Mouse (Mus musculus) limb, embryonic 10.5 days (tissue): ENCODE measurements around the gene Epas1. TPM values are rescaled to one million over a fixed set of nuclear protein-coding genes. Genes with fewer than 3 reads are reported as not detected.

Experiments
- DNase-seq: peaks from one replicate; pipeline ENCODE4 v3.0.0-alpha.2; 2017; ENCODE audit warnings: low spot score
- H3K27ac ChIP-seq: fragments of 300-500 bp; sonication (generic); 2 replicates; pipeline ENCODE4 v1.5.1; 2016; ENCODE audit warnings: mild to moderate bottlenecking
- H3K27me3 ChIP-seq: fragments of 300-500 bp; sonication (generic); 2 replicates; pipeline ENCODE4 v1.6.1; 2016; ENCODE audit warnings: low read depth, mild to moderate bottlenecking; ENCODE audit not compliant: poor library complexity, severe bottlenecking
- H3K36me3 ChIP-seq: fragments of 300-500 bp; sonication (generic); 2 replicates; pipeline ENCODE4 v1.6.1; 2016; ENCODE audit warnings: mild to moderate bottlenecking, moderate library complexity
- H3K4me1 ChIP-seq: fragments of 300-500 bp; sonication (generic); 2 replicates; pipeline ENCODE4 v1.6.1; 2016
- H3K4me3 ChIP-seq: fragments of 300-500 bp; sonication (generic); 2 replicates; pipeline ENCODE4 v1.5.1; 2016; ENCODE audit warnings: mild to moderate bottlenecking, moderate library complexity
- H3K9me3 ChIP-seq: fragments of 300-500 bp; sonication (generic); replicated peaks from 2 replicates; pipeline ENCODE4 v1.6.1; 2016; ENCODE audit warnings: mild to moderate bottlenecking
- WGBS: fragments of 180-500 bp; shearing (Covaris S2); methylation state at CpG from one replicate; pipeline ENCODE4 v1.1.7; 2016; 5-methylcytosine and 5-hydroxymethylcytosine counted together
- polyA plus RNA-seq: library from polyadenylated mRNA; unstranded; fragments of >200 nt; fragmentation: Nextera tagmentation; extraction: Ambion mirVana; gene quantifications from 2 replicates; pipeline ENCODE4 v1.2.1, GENCODE M21; 2016

The Epas1 gene
- polyA plus RNA-seq, 1 experiment from 2014 or later = 2.9 TPM

DNA sequence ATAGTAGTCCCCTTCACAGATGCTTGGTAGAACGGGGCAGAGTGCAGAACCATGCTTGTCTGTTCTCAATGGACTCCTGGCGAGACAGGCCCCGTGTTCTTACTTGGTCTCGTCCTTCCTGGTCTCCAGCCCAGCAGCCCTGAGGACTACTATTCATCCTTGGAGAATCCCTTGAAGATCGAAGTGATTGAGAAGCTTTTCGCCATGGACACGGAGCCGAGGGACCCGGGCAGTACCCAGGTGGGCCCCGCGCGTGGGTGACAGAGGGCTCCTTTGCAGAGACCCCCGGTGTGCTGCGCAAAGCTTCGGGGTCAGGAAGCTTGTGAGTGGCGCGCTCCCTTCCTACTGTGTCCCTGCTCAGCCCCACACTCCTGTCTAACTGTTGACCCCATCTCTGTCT lies 72.9 kb downstream of the Epas1 start:
- 88% methylated on average over 17 of the region's 17 CpGs for WGBS
- H3K9me3 ChIP-seq = no peaks in the 10 kb centered on the region
- no peaks in the 10 kb centered on the region for H3K36me3 ChIP-seq
- H3K27me3 ChIP-seq = no peaks in the 10 kb centered on the region
- peaks cover 10% of the 10 kb centered on the region; the same call in 1 of the 2 replicates for H3K4me1 ChIP-seq
- H3K4me3 ChIP-seq = no peak overlapping the region
- peak; percentile 23 for DNase-seq
- H3K27ac ChIP-seq = no peak overlapping the region

DNA sequence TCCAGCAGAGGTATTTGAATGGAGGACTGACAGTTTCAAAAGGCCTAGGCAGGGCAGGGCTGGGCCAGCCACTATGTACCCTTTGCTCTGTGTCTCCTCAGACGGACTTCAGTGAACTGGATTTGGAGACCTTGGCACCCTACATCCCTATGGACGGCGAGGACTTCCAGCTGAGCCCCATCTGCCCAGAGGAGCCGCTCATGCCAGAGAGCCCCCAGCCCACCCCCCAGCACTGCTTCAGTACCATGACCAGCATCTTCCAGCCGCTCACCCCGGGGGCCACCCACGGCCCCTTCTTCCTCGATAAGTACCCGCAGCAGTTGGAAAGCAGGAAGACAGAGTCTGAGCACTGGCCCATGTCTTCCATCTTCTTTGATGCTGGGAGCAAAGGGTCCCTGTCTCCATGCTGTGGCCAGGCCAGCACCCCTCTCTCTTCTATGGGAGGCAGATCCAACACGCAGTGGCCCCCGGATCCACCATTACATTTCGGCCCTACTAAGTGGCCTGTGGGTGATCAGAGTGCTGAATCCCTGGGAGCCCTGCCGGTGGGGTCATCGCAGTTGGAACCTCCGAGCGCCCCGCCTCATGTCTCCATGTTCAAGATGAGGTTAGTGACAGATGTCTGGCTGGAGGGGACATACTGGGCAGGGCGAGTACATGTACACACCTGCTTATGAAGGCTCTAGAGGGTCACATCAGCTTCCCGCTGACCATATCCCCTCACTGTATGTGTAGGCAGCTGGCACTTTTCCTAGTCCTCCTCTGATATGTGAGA lies 74.1 kb downstream of the Epas1 start:
- Histone ChIP-seq H3K9me3 (no peaks in the 10 kb centered on the region), H3K4me1 (peaks cover 10% of the 10 kb centered on the region; the same call in 1 of the 2 replicates), H3K27me3 (no peaks in the 10 kb centered on the region), H3K36me3 (no peaks in the 10 kb centered on the region), H3K27ac (no peak overlapping the region), H3K4me3 (no peak overlapping the region)
- 96% methylated on average over 19 of the region's 19 CpGs for WGBS
- DNase-seq = peak; percentile 24

DNA sequence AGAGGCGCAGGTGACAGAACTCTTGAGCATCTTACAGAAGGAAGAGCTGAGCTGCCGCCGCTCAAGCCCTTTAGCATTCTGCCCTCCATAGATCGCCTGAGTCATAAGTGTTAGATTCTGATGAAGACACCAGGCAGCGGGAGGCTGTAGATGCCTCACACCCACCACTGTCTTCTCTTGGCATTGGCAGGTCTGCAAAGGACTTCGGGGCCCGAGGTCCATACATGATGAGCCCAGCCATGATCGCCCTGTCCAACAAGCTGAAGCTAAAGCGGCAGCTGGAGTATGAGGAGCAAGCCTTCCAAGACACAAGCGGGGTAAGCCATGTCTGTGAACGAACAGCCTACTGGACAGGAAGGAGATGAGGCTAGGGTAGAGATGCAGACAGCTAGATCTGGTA lies 75.0 kb downstream of the Epas1 start:
- peaks cover 6% of the 10 kb centered on the region; the same call in 1 of the 2 replicates for H3K4me1 ChIP-seq
- DNase-seq = peak; percentile 23

GRCm38 (mm10) chr17:86829383-86830175 lies 76.1 kb downstream of the Epas1 start:
- peak; percentile 27 for DNase-seq
- 91% methylated on average over 13 of the region's 13 CpGs for whole genome bisulfite sequencing
- Histone ChIP-seq H3K4me3 (no peak overlapping the region), H3K9me3 (no peaks in the 10 kb centered on the region), H3K36me3 (no peaks in the 10 kb centered on the region), H3K27me3 (no peaks in the 10 kb centered on the region), H3K4me1 (peaks cover 4% of the 10 kb centered on the region; the same call in 1 of the 2 replicates), H3K27ac (no peak overlapping the region)

More for the DNA sequence above, 75.0 kb downstream of the Epas1 start:
- 92% methylated on average over 11 of the region's 11 CpGs for WGBS
- no peaks in the 10 kb centered on the region for H3K36me3 ChIP-seq
- no peaks in the 10 kb centered on the region for H3K27me3 ChIP-seq
- H3K9me3 ChIP-seq = no peaks in the 10 kb centered on the region
- no peak overlapping the region for H3K27ac ChIP-seq
- no peak overlapping the region for H3K4me3 ChIP-seq

DNA sequence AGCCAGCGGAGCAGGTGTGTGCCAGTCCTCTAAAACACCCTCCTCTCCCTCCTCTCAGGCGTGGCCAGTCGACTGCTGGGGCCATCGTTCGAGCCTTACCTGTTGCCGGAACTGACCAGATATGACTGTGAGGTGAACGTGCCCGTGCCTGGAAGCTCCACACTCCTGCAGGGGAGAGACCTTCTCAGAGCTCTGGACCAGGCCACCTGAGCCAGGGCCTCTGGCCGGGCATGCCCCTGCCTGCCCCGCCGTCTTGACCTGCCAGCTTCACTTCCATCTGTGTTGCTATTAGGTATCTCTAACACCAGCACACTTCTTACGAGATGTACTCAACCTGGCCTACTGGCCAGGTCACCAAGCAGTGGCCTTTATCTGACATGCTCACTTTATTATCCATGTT lies 77.4 kb downstream of the Epas1 start:
- no peaks in the 10 kb centered on the region for H3K9me3 ChIP-seq
- no peaks in the 10 kb centered on the region for H3K36me3 ChIP-seq
- no peaks in the 10 kb centered on the region for H3K27me3 ChIP-seq
- no peak overlapping the region for H3K4me3 ChIP-seq
- WGBS = 84% methylated on average over 12 of the region's 12 CpGs
- peak; percentile 30 for DNase-seq
- H3K27ac ChIP-seq = no peak overlapping the region
- H3K4me1 ChIP-seq = peaks cover 4% of the 10 kb centered on the region; the same call in 1 of the 2 replicates

GRCm38 (mm10) chr17:86832562-86833327 lies 79.2 kb downstream of the Epas1 start:
- H3K36me3 ChIP-seq = no peaks in the 10 kb centered on the region
- no peaks in the 10 kb centered on the region for H3K27me3 ChIP-seq
- peak; percentile 60 for DNase-seq
- peaks cover 4% of the 10 kb centered on the region; the same call in 1 of the 2 replicates for H3K4me1 ChIP-seq
- no peak overlapping the region for H3K27ac ChIP-seq
- H3K4me3 ChIP-seq = no peak overlapping the region
- 73% methylated on average over 19 of the region's 19 CpGs for whole genome bisulfite sequencing
- no peaks in the 10 kb centered on the region for H3K9me3 ChIP-seq

GRCm38 (mm10) chr17:86833945-86834344 lies 80.4 kb downstream of the Epas1 start:
- no peaks in the 10 kb centered on the region for H3K36me3 ChIP-seq
- no peak for DNase-seq
- no peaks in the 10 kb centered on the region for H3K27me3 ChIP-seq
- 93% methylated on average over 10 of the region's 10 CpGs for WGBS
- peaks cover 4% of the 10 kb centered on the region; the same call in 1 of the 2 replicates for H3K4me1 ChIP-seq
- H3K9me3 ChIP-seq = no peaks in the 10 kb centered on the region
- H3K27ac ChIP-seq = no peak overlapping the region
- H3K4me3 ChIP-seq = no peak overlapping the region

DNA sequence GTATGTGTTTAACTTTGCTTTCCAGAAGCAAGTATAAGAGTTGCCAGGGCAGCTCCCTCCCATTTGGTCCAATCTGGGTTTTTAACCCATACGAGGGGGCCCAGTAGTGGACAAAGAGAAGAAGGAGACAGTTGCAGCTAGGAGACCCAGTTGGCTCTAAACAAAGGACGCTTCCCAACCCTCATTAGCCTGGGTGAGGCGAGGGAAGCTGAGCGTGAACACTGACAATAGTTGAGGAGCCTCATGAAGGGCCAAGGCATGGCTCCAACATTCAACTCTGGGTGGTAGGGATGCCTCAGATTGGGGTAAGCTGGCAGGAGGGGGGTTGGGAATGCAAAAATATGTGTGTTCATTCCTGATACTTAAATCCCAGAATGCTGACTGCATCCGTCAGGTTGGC lies 85.8 kb downstream of the Epas1 start:
- Histone ChIP-seq H3K27ac (no peak overlapping the region), H3K9me3 (no peaks in the 10 kb centered on the region), H3K4me1 (no peaks in the 10 kb centered on the region), H3K27me3 (no peaks in the 10 kb centered on the region), H3K36me3 (no peaks in the 10 kb centered on the region), H3K4me3 (no peak overlapping the region)
- 81% methylated on average over 5 of the region's 5 CpGs for WGBS
- DNase-seq = no peak

GRCm38 (mm10) chr17:86850700-86851337 lies 97.3 kb downstream of the Epas1 start:
- DNase-seq = no peak
- Histone ChIP-seq H3K27ac (no peak overlapping the region), H3K4me1 (peaks cover 5% of the 10 kb centered on the region; the same call in 1 of the 2 replicates), H3K9me3 (no peaks in the 10 kb centered on the region), H3K27me3 (no peaks in the 10 kb centered on the region), H3K36me3 (no peaks in the 10 kb centered on the region), H3K4me3 (no peak overlapping the region)
- 78% methylated on average over 9 of the region's 9 CpGs for WGBS

DNA sequence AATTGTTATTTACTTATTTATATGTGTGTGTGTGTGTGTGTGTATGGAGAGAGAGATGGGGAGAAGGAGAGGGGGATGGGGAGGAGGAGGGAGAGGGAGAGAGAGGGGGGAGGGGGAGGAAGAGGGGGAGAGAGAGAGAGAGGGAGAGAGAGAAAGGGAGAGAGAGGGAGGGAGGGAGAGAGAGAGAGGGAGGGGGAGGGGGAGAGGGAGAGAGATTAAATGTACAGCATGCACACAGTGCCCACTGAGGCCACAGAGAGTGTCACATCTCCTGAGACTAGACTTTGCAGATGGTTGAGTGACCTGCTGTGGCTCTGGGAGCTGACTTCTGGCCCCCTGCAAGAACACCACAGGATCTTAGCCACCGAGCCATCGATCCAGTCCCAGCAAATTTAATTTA lies 98.3 kb downstream of the Epas1 start:
- DNase-seq = no peak
- H3K4me3 ChIP-seq = no peak overlapping the region
- no peaks in the 10 kb centered on the region for H3K9me3 ChIP-seq
- H3K27me3 ChIP-seq = no peaks in the 10 kb centered on the region
- no peaks in the 10 kb centered on the region for H3K36me3 ChIP-seq
- H3K27ac ChIP-seq = no peak overlapping the region
- peaks cover 5% of the 10 kb centered on the region; the same call in 1 of the 2 replicates for H3K4me1 ChIP-seq
- 89% methylated on average over 2 of the region's 2 CpGs for WGBS

- no peak overlapping the region for H3K27ac ChIP-seq
- no peak for DNase-seq
- 83% methylated on average over 13 of the region's 13 CpGs for WGBS
Observed at GRCm38 (mm10) chr17:86852591-86853031, 99.1 kb downstream of the Epas1 start.

DNA sequence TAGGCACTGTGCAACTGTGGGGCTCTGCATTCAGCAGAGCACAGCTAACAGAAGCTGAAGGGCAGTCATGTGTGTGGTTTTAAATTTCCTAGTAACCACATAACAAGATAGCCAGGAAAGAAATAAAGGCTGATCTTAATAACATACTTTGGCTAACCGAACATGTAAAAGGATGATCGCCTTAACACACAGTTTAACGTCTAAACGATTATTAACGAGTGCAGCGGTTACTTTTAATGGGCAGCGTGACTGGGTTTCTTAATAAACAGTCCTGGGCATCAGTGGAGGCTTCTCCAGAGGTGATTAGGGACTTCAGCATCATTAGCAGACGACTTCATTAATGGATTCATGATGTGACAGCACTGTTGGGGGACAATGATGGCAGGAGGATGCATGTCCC lies 117.1 kb downstream of the Epas1 start:
- H3K9me3 ChIP-seq = no peaks in the 10 kb centered on the region
- no peaks in the 10 kb centered on the region for H3K36me3 ChIP-seq
- H3K27me3 ChIP-seq = no peaks in the 10 kb centered on the region
- no peak overlapping the region for H3K27ac ChIP-seq
- WGBS = 85% methylated on average over 8 of the region's 8 CpGs
- no peak overlapping the region for H3K4me3 ChIP-seq
- H3K4me1 ChIP-seq = peaks cover 3% of the 10 kb centered on the region; the same call in 1 of the 2 replicates
- DNase-seq = no peak

More at GRCm38 (mm10) chr17:86852591-86853031, 99.1 kb downstream of the Epas1 start:
- Histone ChIP-seq H3K36me3 (no peaks in the 10 kb centered on the region), H3K27me3 (no peaks in the 10 kb centered on the region), H3K4me3 (no peak overlapping the region), H3K9me3 (no peaks in the 10 kb centered on the region), H3K4me1 (peaks cover 5% of the 10 kb centered on the region; the same call in 1 of the 2 replicates)
